Mouse (Mus musculus) limb, embryonic 14.5 days (tissue): ENCODE measurements around the gene Hist1h2bc. TPM values are rescaled to one million over a fixed set of nuclear protein-coding genes. Genes with fewer than 3 reads are reported as not detected.
A peak's percentile ranks its signal among the peaks of the same experiment; 100 is the strongest.

Experiments used
- ATAC-seq: fragments of 200-750 bp; cut with Nextera tagmentation; 2 replicates; pipeline ENCODE4 v1.8.0; 2017; ENCODE audit warnings: low read depth, moderate number of reproducible peaks, moderate TSS enrichment; ENCODE audit not compliant: low FRiP score
- DNase-seq: peaks from one replicate; pipeline ENCODE4 v3.0.0-alpha.2; 2015; ENCODE audit warnings: low spot score
- H3K27ac ChIP-seq: fragments of 300-500 bp; sonication (generic); replicated peaks from 2 replicates; pipeline ENCODE4 v1.5.1; 2014; ENCODE audit warnings: low read depth, mild to moderate bottlenecking, low read length, moderate library complexity, mixed read lengths
- H3K27me3 ChIP-seq: fragments of 300-500 bp; sonication (generic); 2 replicates; pipeline ENCODE4 v1.6.1; 2014; ENCODE audit warnings: low read length, mixed read lengths; ENCODE audit not compliant: control insufficient read depth, insufficient read depth
- H3K36me3 ChIP-seq: fragments of 300-500 bp; sonication (generic); 2 replicates; pipeline ENCODE4 v1.6.1; 2014; ENCODE audit warnings: mild to moderate bottlenecking, low read length, moderate library complexity, mixed read lengths; ENCODE audit not compliant: control insufficient read depth, insufficient read depth
- H3K4me1 ChIP-seq: fragments of 300-500 bp; sonication (generic); 2 replicates; pipeline ENCODE4 v1.6.1; 2014; ENCODE audit warnings: antibody characterized with exemption, low read length, mixed read lengths; ENCODE audit not compliant: control insufficient read depth, insufficient read depth
- H3K4me2 ChIP-seq: fragments of 300-500 bp; sonication (generic); replicated peaks from 2 replicates; pipeline ENCODE4 v1.6.1; 2014; ENCODE audit warnings: low read depth, mild to moderate bottlenecking, low read length, moderate library complexity; ENCODE audit not compliant: severe bottlenecking
- H3K4me3 ChIP-seq: fragments of 300-500 bp; sonication (generic); replicated peaks from 2 replicates; pipeline ENCODE4 v1.5.1; 2014; ENCODE audit warnings: low read length
- H3K9ac ChIP-seq: fragments of 300-500 bp; sonication (generic); 2 replicates; pipeline ENCODE4 v1.6.1; 2014; ENCODE audit warnings: mild to moderate bottlenecking, low read depth, low read length, moderate library complexity; ENCODE audit not compliant: severe bottlenecking
- H3K9me3 ChIP-seq: fragments of 300-500 bp; sonication (generic); 2 replicates; pipeline ENCODE4 v1.6.1; 2016; ENCODE audit warnings: low read length; ENCODE audit not compliant: control insufficient read depth
- POLR2A ChIP-seq: fragments of 200-500 bp; IDR thresholded peaks from 2 replicates; pipeline ENCODE4 v1.8.0; 2012; ENCODE audit warnings: inconsistent platforms, mild to moderate bottlenecking, moderate library complexity, borderline replicate concordance; ENCODE audit not compliant: insufficient read depth, insufficient read length; ENCODE audit errors: extremely low read depth
- WGBS: fragments of 180-500 bp; shearing (Covaris S2); extraction: QIAGEN DNeasy Blood & Tissue Kit; methylation state at CpG from one replicate; pipeline ENCODE4 v1.1.7; 2014; 5-methylcytosine and 5-hydroxymethylcytosine counted together
- microRNA-seq: library from miRNA; unstranded; fragments of <30 nt; microRNA quantifications from one replicate; pipeline ENCODE4, GENCODE M21; 2016
- polyA plus RNA-seq, 2 experiments: library from polyadenylated mRNA; depleted of rRNA in 1 of 2; stranded (reverse) in 1 of 2; unstranded in 1 of 2; fragments of >200 nt; fragmentation: Nextera tagmentation in 1 of 2; extraction: Ambion mirVana in 1 of 2; gene quantifications; 2 replicates each; pipeline versions ENCODE4 v1.2.1 to v1.2.3; 2012 to 2014

Hist1h2bc gene
- polyA plus RNA-seq, 2 experiments = 44.4 to 48.2 TPM

DNA sequence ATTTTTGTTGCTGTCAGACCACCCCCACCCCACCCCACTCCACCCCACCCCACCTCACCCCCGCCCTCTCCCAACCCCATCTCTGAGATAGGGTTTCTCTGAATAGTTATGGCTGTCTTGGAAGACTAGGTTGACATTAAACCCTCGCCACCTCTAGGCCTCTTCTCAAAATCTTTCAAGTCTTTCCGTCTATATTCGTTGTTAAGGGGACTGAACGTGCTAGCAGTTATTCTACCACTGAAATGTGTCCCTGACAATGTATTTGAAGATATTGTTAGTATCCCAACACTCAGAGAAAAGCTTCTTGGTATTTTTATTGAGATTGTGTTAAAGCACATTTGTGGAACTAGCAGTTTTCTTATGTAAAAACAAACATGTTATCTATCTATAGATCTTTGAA is 56.9 kb downstream of the Hist1h2bc start:
- H3K9ac ChIP-seq = peak overlapping the region; percentile 81; the same call in 1 of the 2 replicates

GRCm38 (mm10) chr13:23742007-23742406 is 58.0 kb downstream of the Hist1h2bc start:
- TF ChIP-seq POLR2A = no peak
- Histone ChIP-seq H3K27ac (no peak overlapping the region), H3K4me2 (no peak overlapping the region), H3K27me3 (no peaks in the 10 kb centered on the region), H3K36me3 (no peaks in the 10 kb centered on the region), H3K4me1 (peaks cover 12% of the 10 kb centered on the region), H3K9me3 (no peaks in the 10 kb centered on the region), H3K4me3 (no peak overlapping the region), H3K9ac (no peak overlapping the region)
- ATAC-seq = no peak
- no peak for DNase-seq

More for the DNA sequence above, 56.9 kb downstream of the Hist1h2bc start:
- Histone ChIP-seq H3K27ac (0 out of 2 replicates have a peak overlapping the region, but pooled peaks have one; percentile 92), H3K27me3 (no peaks in the 10 kb centered on the region), H3K36me3 (no peaks in the 10 kb centered on the region), H3K4me2 (peak overlapping the region; percentile 73), H3K4me1 (peaks cover 11% of the 10 kb centered on the region), H3K9me3 (no peaks in the 10 kb centered on the region), H3K4me3 (peak overlapping the region; percentile 44)
- no peak for DNase-seq
- TF ChIP-seq POLR2A = no peak
- ATAC-seq = no peak
- 50% methylated on average over 5 of the region's 5 CpGs for WGBS

Small RNA genes within 50 kb of the gene (microRNA-seq; reads per million reads assigned to microRNA genes)
- not detected for gene Gm44350

Other genes with a start within 250 kb of the Hist1h2bc start
Only the 30 nearest of the 37 such genes appear.
- gene Hist1h2af, start 150.3 kb upstream of the Hist1h2bc start, polyA plus RNA-seq (2012; rRNA removed) = 557 and 662 TPM in 2 replicates
- 9.1 and 11.0 TPM in 2 replicates for gene Hist1h2af, start 150.3 kb upstream of the Hist1h2bc start, polyA plus RNA-seq (2014; fragmentation: Nextera tagmentation; extraction: Ambion mirVana)
- gene Hist1h3g, start 148.8 kb upstream of the Hist1h2bc start, polyA plus RNA-seq (2012; rRNA removed) = 32.6 and 62.7 TPM in 2 replicates
- 4.1 and 6.7 TPM in 2 replicates for gene Hist1h3g, start 148.8 kb upstream of the Hist1h2bc start, polyA plus RNA-seq (2014; fragmentation: Nextera tagmentation; extraction: Ambion mirVana)
- gene Hist1h2bh, start 140.8 kb upstream of the Hist1h2bc start, polyA plus RNA-seq (2012; rRNA removed) = 5.2 and 6.1 TPM in 2 replicates
- gene Hist1h2bh, start 140.8 kb upstream of the Hist1h2bc start, polyA plus RNA-seq (2014; fragmentation: Nextera tagmentation; extraction: Ambion mirVana) = 0.48 and 0.57 TPM in 2 replicates
- 4.1 and 7.4 TPM in 2 replicates for gene Hist1h3f, start 140.1 kb upstream of the Hist1h2bc start, polyA plus RNA-seq (2012; rRNA removed)
- gene Hist1h3f, start 140.1 kb upstream of the Hist1h2bc start, polyA plus RNA-seq (2014; fragmentation: Nextera tagmentation; extraction: Ambion mirVana) = 0.65 and 1.00 TPM in 2 replicates
- 13.7 and 21.4 TPM in 2 replicates for gene Hist1h4f, start 132.6 kb upstream of the Hist1h2bc start, polyA plus RNA-seq (2012; rRNA removed)
- 2.6 and 2.8 TPM in 2 replicates for gene Hist1h4f, start 132.6 kb upstream of the Hist1h2bc start, polyA plus RNA-seq (2014; fragmentation: Nextera tagmentation; extraction: Ambion mirVana)
- 0.50 and 0.62 TPM in 2 replicates for gene Hist1h1d, start 130.9 kb upstream of the Hist1h2bc start, polyA plus RNA-seq (2012; rRNA removed)
- gene Hist1h1d, start 130.9 kb upstream of the Hist1h2bc start, polyA plus RNA-seq (2014; fragmentation: Nextera tagmentation; extraction: Ambion mirVana) = 0.47 and 0.61 TPM in 2 replicates
- 36.1 and 54.1 TPM in 2 replicates for gene Hist1h3e, start 121.8 kb upstream of the Hist1h2bc start, polyA plus RNA-seq (2012; rRNA removed)
- 6.7 and 7.0 TPM in 2 replicates for gene Hist1h3e, start 121.8 kb upstream of the Hist1h2bc start, polyA plus RNA-seq (2014; fragmentation: Nextera tagmentation; extraction: Ambion mirVana)
- gene Hist1h2ae, start 113.0 kb upstream of the Hist1h2bc start, polyA plus RNA-seq (2012; rRNA removed) = 19.8 and 35.0 TPM in 2 replicates
- gene Hist1h2ae, start 113.0 kb upstream of the Hist1h2bc start, polyA plus RNA-seq (2014; fragmentation: Nextera tagmentation; extraction: Ambion mirVana) = 103 and 109 TPM in 2 replicates
- gene Hist1h2bg, start 112.8 kb upstream of the Hist1h2bc start, polyA plus RNA-seq (2012; rRNA removed) = 38.9 and 60.8 TPM in 2 replicates
- 6.9 and 10.0 TPM in 2 replicates for gene Hist1h2bg, start 112.8 kb upstream of the Hist1h2bc start, polyA plus RNA-seq (2014; fragmentation: Nextera tagmentation; extraction: Ambion mirVana)
- gene Hist1h2bf, start 110.0 kb upstream of the Hist1h2bc start, polyA plus RNA-seq (2012; rRNA removed) = 17.8 and 25.9 TPM in 2 replicates
- gene Hist1h2bf, start 110.0 kb upstream of the Hist1h2bc start, polyA plus RNA-seq (2014; fragmentation: Nextera tagmentation; extraction: Ambion mirVana) = 5.3 and 8.5 TPM in 2 replicates
- 6.1 and 13.9 TPM in 2 replicates for gene Hist1h2ad, start 109.8 kb upstream of the Hist1h2bc start, polyA plus RNA-seq (2012; rRNA removed)
- gene Hist1h2ad, start 109.8 kb upstream of the Hist1h2bc start, polyA plus RNA-seq (2014; fragmentation: Nextera tagmentation; extraction: Ambion mirVana) = 1.2 and 5.3 TPM in 2 replicates
- 30.0 and 33.8 TPM in 2 replicates for gene Hist1h3d, start 108.4 kb upstream of the Hist1h2bc start, polyA plus RNA-seq (2012; rRNA removed)
- 6.8 and 10.4 TPM in 2 replicates for gene Hist1h3d, start 108.4 kb upstream of the Hist1h2bc start, polyA plus RNA-seq (2014; fragmentation: Nextera tagmentation; extraction: Ambion mirVana)
- 9.4 and 9.8 TPM in 2 replicates for gene Hist1h4d, start 102.6 kb upstream of the Hist1h2bc start, polyA plus RNA-seq (2012; rRNA removed)
- 95.5 and 101 TPM in 2 replicates for gene Hist1h4d, start 102.6 kb upstream of the Hist1h2bc start, polyA plus RNA-seq (2014; fragmentation: Nextera tagmentation; extraction: Ambion mirVana)
- gene Hist1h2be, start 63.1 kb upstream of the Hist1h2bc start, polyA plus RNA-seq (2012; rRNA removed) = 3.0 and 3.4 TPM in 2 replicates
- gene Hist1h2be, start 63.1 kb upstream of the Hist1h2bc start, polyA plus RNA-seq (2014; fragmentation: Nextera tagmentation; extraction: Ambion mirVana) = 1.2 and 1.5 TPM in 2 replicates
- gene Hist1h1e, start 61.6 kb upstream of the Hist1h2bc start, polyA plus RNA-seq (2012; rRNA removed) = 7.4 and 7.7 TPM in 2 replicates
- gene Hist1h1e, start 61.6 kb upstream of the Hist1h2bc start, polyA plus RNA-seq (2014; fragmentation: Nextera tagmentation; extraction: Ambion mirVana) = 15.8 and 16.4 TPM in 2 replicates
- gene Hist1h2ac, start 251 bp upstream of the Hist1h2bc start, polyA plus RNA-seq (2012; rRNA removed) = 1.6 and 2.7 TPM in 2 replicates
- 0.65 and 0.78 TPM in 2 replicates for gene Hist1h2ac, start 251 bp upstream of the Hist1h2bc start, polyA plus RNA-seq (2014; fragmentation: Nextera tagmentation; extraction: Ambion mirVana)
- gene Hist1h1t, start 11.6 kb downstream of the Hist1h2bc start, polyA plus RNA-seq (2012; rRNA removed) = 0.20 and 0.33 TPM in 2 replicates
- gene Hist1h1t, start 11.6 kb downstream of the Hist1h2bc start, polyA plus RNA-seq (2014; fragmentation: Nextera tagmentation; extraction: Ambion mirVana) = 0.21 TPM in 1 of 2 replicates, not detected in the other
- gene Hist1h4c, start 14.3 kb downstream of the Hist1h2bc start, polyA plus RNA-seq (2012; rRNA removed) = 5.6 and 10.0 TPM in 2 replicates
- gene Hist1h4c, start 14.3 kb downstream of the Hist1h2bc start, polyA plus RNA-seq (2014; fragmentation: Nextera tagmentation; extraction: Ambion mirVana) = 8.7 and 10.2 TPM in 2 replicates
- gene Hfe, start 26.7 kb downstream of the Hist1h2bc start, polyA plus RNA-seq (2012; rRNA removed) = 3.6 and 4.5 TPM in 2 replicates
- 9.3 and 10.5 TPM in 2 replicates for gene Hfe, start 26.7 kb downstream of the Hist1h2bc start, polyA plus RNA-seq (2014; fragmentation: Nextera tagmentation; extraction: Ambion mirVana)
- gene Hist1h1c, start 54.6 kb downstream of the Hist1h2bc start, polyA plus RNA-seq (2012; rRNA removed) = 23.7 and 28.5 TPM in 2 replicates
- 24.7 and 27.5 TPM in 2 replicates for gene Hist1h1c, start 54.6 kb downstream of the Hist1h2bc start, polyA plus RNA-seq (2014; fragmentation: Nextera tagmentation; extraction: Ambion mirVana)
- gene Hist1h3c, start 61.4 kb downstream of the Hist1h2bc start, polyA plus RNA-seq (2012; rRNA removed) = 41.4 and 92.0 TPM in 2 replicates
- 8.1 and 12.0 TPM in 2 replicates for gene Hist1h3c, start 61.4 kb downstream of the Hist1h2bc start, polyA plus RNA-seq (2014; fragmentation: Nextera tagmentation; extraction: Ambion mirVana)
- 13.5 and 15.9 TPM in 2 replicates for gene Hist1h2bb, start 62.5 kb downstream of the Hist1h2bc start, polyA plus RNA-seq (2012; rRNA removed)
- gene Hist1h2bb, start 62.5 kb downstream of the Hist1h2bc start, polyA plus RNA-seq (2014; fragmentation: Nextera tagmentation; extraction: Ambion mirVana) = 1.2 and 1.4 TPM in 2 replicates
- gene Hist1h2ab, start 66.9 kb downstream of the Hist1h2bc start, polyA plus RNA-seq (2012; rRNA removed) = 37.1 and 40.4 TPM in 2 replicates
- 39.0 and 40.1 TPM in 2 replicates for gene Hist1h2ab, start 66.9 kb downstream of the Hist1h2bc start, polyA plus RNA-seq (2014; fragmentation: Nextera tagmentation; extraction: Ambion mirVana)
- 52.4 and 65.5 TPM in 2 replicates for gene Hist1h3b, start 68.1 kb downstream of the Hist1h2bc start, polyA plus RNA-seq (2012; rRNA removed)
- gene Hist1h3b, start 68.1 kb downstream of the Hist1h2bc start, polyA plus RNA-seq (2014; fragmentation: Nextera tagmentation; extraction: Ambion mirVana) = 6.5 and 12.4 TPM in 2 replicates
- 20.0 and 26.6 TPM in 2 replicates for gene Hist1h4b, start 72.8 kb downstream of the Hist1h2bc start, polyA plus RNA-seq (2012; rRNA removed)
- 4.4 and 6.6 TPM in 2 replicates for gene Hist1h4b, start 72.8 kb downstream of the Hist1h2bc start, polyA plus RNA-seq (2014; fragmentation: Nextera tagmentation; extraction: Ambion mirVana)
- 10.1 and 16.1 TPM in 2 replicates for gene Hist1h4a, start 77.0 kb downstream of the Hist1h2bc start, polyA plus RNA-seq (2012; rRNA removed)
- gene Hist1h4a, start 77.0 kb downstream of the Hist1h2bc start, polyA plus RNA-seq (2014; fragmentation: Nextera tagmentation; extraction: Ambion mirVana) = 0.84 and 0.90 TPM in 2 replicates
- gene Hist1h3a, start 78.2 kb downstream of the Hist1h2bc start, polyA plus RNA-seq (2012; rRNA removed) = 39.9 and 88.3 TPM in 2 replicates
- gene Hist1h3a, start 78.2 kb downstream of the Hist1h2bc start, polyA plus RNA-seq (2014; fragmentation: Nextera tagmentation; extraction: Ambion mirVana) = 7.8 and 8.6 TPM in 2 replicates
- gene Hist1h1a, start 79.5 kb downstream of the Hist1h2bc start, polyA plus RNA-seq (2012; rRNA removed) = 4.7 and 5.4 TPM in 2 replicates
- gene Hist1h1a, start 79.5 kb downstream of the Hist1h2bc start, polyA plus RNA-seq (2014; fragmentation: Nextera tagmentation; extraction: Ambion mirVana) = 3.6 and 4.8 TPM in 2 replicates
- gene Trim38, start 85.7 kb downstream of the Hist1h2bc start, polyA plus RNA-seq (2012; rRNA removed) = 0.04 and 0.13 TPM in 2 replicates
- not detected in 2 replicates for gene Trim38, start 85.7 kb downstream of the Hist1h2bc start, polyA plus RNA-seq (2014; fragmentation: Nextera tagmentation; extraction: Ambion mirVana)
- 0.01 TPM in 1 of 2 replicates, not detected in the other for gene Slc17a2, start 122.8 kb downstream of the Hist1h2bc start, polyA plus RNA-seq (2012; rRNA removed)
- not detected in 2 replicates for gene Slc17a2, start 122.8 kb downstream of the Hist1h2bc start, polyA plus RNA-seq (2014; fragmentation: Nextera tagmentation; extraction: Ambion mirVana)